Mouse (Mus musculus): ENCODE data around the gene Syce2. TPM values are rescaled to one million over a fixed set of nuclear protein-coding genes. Genes with fewer than 3 reads are reported as not detected.

Syce2 gene
- total RNA-seq, 2 experiments from 2014 or later, result 15.3 to 18.0 TPM

DNA sequence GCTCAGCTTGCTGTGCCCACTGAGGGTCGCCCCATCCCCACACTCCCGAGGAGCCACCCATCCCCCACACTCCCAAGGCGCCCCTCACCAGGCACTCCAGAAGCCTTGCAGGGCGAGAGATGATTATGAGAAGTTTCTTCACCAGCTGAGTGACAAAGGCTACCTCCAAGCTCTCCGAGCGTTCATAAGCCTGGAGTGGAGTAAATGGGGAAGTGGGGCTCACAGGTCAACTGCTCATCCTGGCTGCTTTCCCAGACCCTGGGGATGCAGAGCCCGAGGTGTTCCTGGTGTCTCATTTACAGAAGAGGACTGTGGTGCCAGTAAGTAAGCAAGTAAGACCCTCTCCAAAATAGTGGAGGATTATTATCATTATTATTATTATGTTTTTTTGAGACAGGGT, 53.6 kb downstream of the Syce2 start:
- no peak for DNase-seq (ENCODE audit: low spot score in 2 of 2)

DNA sequence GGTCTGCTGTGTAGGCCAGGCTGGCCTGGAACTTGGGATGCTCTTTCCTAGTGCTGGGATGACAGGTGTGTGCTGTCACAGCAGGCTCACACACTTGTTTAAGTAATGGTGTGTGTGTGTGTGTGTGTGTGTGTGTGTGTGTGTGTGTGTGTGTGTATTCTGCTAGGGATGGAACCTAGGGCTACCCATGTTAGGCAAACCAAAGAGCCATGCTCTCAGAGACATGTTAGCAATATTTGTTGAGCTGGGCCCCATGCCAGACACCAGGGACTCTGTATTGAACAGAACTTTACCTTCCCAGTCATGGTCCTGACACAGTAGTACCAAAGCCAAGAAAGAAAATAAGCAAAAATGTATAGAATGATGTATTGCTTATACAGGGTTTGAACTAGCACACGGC, 55.6 kb downstream of the Syce2 start:
- no peak for DNase-seq (ENCODE audit: low spot score in 2 of 2)

DNA sequence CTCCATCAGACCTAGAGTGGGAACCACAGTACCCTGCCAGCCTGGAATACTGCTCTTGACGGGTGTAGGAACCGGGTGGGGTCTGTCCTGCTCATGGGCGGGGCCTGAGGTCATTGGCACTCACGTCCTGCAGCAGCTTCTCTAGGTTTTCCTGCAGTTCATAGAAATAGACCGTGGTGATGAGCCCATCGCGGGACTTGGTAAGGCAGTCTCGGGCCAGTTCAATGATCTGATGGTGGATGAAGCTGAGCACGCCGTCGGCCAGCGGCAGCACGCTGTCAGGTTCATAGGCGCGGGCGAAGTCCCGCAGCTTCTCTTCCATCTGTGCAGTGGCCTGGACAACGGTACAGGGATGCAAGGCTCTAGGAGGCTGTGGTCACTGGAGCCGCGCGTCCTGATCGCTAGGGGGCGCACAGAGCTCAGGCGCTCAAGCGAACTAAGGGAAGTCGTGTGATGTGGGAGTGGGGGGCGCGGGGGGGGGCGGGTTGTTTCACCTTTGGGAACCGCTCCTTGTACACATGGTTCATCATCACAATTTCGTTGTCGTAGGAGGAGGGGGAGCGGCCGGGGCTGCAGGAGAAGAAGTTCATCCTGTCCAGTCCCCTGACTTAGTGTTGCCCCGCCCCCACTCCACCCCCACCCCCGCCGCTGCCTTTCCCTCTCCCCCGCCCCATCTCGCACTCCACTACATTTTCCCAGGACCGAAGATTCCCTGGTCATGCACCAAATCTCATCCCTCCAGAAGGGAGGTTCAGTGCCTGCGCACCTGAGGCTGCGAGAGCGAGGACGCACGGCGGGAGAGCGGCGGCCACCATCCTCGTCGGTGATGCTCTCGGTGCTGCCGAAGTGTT, 56.8 kb downstream of the Syce2 start:
- DNase-seq (ENCODE audit: low spot score in 2 of 2), result peak in 1 of 2 experiments; percentile 67

DNA sequence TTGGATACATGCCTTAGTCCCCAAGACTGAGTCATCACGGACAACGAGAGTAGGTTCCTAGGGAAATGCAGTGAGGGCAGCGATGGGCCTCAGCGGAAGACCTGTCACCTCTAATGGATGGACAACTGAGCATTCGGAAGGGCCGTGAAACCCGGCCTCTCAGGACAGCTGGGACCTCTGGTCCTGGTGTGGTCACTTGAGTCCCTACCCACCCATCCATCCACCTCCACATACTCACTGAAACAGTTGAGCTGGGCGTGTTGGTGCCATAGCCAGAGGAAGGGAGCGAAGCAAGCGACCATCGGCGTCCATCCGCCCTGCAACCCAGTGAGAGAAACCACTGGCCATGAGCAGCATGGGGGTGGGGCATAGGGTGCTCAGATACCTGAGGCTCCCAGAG, 58.7 kb downstream of the Syce2 start:
- no peak for DNase-seq (ENCODE audit: low spot score in 2 of 2)

DNA sequence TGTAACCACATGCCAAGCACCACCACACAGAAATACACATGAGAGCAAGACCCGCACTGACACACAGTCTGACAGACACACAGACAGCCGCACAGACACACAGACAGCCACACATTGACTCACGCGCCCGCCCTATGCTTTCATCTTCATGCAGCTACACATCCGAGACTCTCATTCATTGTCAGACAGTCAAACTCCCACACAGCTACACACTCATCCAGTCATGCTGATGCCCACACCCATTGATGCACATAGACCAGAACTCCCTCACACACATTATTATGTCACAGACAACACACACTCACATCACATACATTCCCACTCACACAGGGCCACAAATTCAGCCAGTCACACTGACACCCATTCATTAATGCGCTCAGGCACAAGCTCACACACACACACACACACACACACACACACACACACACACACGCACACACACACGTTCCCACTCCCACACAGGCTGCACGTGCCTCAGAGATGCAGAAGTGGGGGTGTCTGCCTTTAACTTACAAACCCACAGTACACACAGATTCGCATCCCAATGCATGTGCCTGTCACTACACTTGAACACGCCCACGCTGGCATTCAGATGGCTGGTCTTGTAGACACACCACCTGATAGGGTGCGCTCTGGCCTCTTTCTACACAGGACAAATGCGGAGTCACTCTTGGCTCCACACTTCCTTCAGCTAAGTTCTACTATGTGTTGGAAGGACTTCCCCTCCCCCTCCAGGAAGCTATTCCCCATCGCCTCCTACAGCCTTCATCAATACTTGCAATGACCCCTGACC, 62.1 kb downstream of the Syce2 start:
- no peak for DNase-seq (ENCODE audit: low spot score in 2 of 2)

DNA sequence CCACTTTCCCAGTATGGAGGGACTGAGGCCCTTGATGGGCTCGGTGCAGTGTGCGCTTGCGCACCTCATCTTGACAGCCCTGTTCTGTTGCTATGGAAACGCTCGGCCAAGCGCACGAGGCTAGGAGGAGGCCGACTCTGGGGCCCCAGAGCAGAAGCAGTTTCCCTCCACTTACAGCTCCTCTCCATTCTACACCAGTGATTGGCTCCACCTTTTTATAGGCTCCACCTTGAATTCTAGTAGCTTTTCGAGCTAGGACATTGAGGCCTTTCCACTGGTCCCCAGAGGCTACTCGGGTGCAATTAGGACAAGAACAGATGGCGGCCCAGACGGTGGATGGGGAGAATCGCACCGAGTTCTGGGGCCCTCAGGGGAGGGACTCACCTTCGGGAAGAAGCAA, 62.9 kb downstream of the Syce2 start:
- DNase-seq (ENCODE audit: low spot score in 2 of 2), result no peak

DNA sequence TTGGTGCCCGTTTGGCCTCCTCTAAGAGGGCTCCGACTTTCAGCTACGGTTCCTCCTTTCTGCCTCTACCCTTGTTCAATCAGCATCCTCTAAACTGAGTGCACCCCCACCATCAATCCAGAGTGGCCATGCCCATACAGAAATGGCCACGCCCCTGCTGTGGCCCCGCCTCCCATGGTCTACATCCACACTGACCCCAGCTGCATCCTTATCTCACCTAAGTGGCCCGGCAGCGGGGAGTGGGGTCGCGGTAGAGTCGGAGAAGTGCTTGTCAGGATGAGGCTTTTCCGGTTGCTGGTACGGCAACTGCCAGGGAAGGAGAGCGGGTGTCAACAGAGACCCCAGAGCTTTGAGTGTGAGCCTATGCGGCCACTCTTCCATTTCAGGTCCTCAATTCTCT, 63.6 kb downstream of the Syce2 start:
- no peak for DNase-seq (ENCODE audit: low spot score in 2 of 2)

DNA sequence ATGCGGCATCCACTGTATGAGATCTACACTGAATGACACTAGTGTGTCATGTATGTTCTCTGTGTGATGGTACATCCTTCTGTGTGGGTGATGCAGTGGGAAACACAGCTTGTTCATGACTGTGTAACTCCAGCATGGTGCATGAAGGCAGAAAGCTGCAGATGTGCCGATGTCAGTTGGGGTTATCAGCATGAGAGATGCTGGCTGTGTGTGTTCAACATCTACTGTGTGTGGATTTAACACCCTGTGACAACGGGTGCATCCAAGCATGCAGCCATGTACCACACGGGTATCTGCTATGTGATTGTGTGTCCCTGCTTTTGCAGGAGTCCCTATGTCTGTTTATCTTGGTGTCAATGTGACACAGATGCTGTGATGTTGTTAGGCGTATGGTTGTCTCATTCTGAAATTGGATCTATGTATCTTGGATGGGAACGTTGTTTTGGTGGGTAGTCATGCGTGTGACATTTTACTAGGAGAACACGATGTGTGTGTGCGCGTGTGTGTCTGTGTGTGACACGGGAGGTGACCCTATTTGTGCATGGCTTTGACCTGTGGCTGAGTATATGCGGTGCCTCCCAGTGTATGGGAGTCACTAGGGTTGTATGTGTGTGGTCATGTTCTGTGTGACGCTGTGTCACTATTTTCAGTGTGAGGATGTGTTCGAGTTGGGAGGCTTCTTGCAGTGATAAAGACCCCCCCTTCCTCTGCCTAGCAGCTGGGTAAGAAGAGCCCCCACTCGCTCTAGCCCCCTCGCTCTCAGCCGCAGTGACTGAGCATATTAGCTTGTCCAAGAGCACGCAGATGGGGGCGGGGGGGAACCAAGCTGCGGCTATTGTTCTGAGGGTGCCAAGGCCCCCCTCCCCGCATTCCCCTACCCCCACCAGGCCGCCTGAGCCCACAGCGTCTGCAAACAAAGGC, 64.4 kb downstream of the Syce2 start:
- no peak for DNase-seq (ENCODE audit: low spot score in 2 of 2)

DNA sequence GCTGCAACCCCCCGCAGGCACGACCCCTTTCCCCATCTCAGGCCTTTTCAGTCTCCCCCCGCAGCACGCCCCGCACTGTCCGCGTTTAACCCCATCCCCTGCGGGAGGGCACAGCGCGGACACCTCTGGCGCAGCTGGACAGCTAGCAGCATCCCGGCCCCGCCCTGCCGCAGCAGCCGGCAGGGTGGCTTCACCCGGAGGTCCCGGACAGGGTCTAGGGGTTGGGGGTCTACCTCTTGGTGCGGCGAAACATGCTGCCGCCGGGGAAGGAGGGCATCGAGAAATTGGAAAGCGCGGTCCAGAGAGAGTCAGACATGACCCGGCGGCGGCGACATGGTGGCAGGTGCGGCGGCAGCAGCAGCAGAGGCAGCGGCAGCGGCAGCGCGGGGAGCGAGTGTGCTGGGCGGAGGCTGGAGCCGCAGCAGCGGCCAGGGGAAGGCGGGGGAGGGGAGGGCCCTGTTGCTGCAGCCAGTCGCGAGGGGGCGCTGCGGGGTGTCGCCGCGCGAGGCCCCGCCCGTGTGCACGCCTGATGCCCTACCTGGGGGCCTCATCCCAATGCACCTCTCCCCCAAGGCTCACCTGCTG, 65.1 kb downstream of the Syce2 start, which contains the start of gene Mast1:
TSS of gene Mast1 (minus strand) at position 398 of the 585 bp plus-strand sequence.
- peak in 1 of 2 experiments; percentile 51 for DNase-seq (ENCODE audit: low spot score in 2 of 2)

Small RNA genes lying within 50 kb of the gene (microRNA-seq; reads per million reads assigned to microRNA genes)
- not detected for gene Gm24197
- 1.1 reads per million for gene Mir7069

Other genes starting within 250 kb of the Syce2 start
- gene Ier2, start 209.3 kb upstream of the Syce2 start, total RNA-seq (2021), result 10 to 100 TPM; 21.5 to 26.1 TPM
- gene Trmt1, start 185.8 kb upstream of the Syce2 start, total RNA-seq (2021), result 10 to 100 TPM; 50.5 to 53.8 TPM
- gene Nacc1, start 184.2 kb upstream of the Syce2 start, total RNA-seq (2021), result 10 to 100 TPM; 44.9 to 45.6 TPM
- 1 to 10 TPM; 6.0 to 7.1 TPM for gene Lyl1, start 170.7 kb upstream of the Syce2 start, total RNA-seq (2021)
- gene G430095P16Rik, start 149.1 kb upstream of the Syce2 start, total RNA-seq (2021), result 10 to 100 TPM in 1 of 2 experiments, 1 to 10 TPM in 1; 7.8 to 10.2 TPM
- 100 to 1,000 TPM; 517 to 591 TPM for gene Nfix, start 71.8 kb upstream of the Syce2 start, total RNA-seq (2021)
- gene Dand5, start 49.3 kb upstream of the Syce2 start, total RNA-seq (2021), result 1 to 10 TPM; 6.3 to 6.8 TPM
- gene Gadd45gip1, start 40.6 kb upstream of the Syce2 start, total RNA-seq (2021), result 10 to 100 TPM; 33.3 to 36.0 TPM
- 100 to 1,000 TPM; 121 to 123 TPM for gene Rad23a, start 31.4 kb upstream of the Syce2 start, total RNA-seq (2021)
- 100 to 1,000 TPM; 339 to 368 TPM for gene Calr, start 25.2 kb upstream of the Syce2 start, total RNA-seq (2021)
- gene Farsa, start 15.1 kb upstream of the Syce2 start, total RNA-seq (2021), result 10 to 100 TPM; 37.2 to 41.3 TPM
- 10 to 100 TPM; 22.1 to 28.2 TPM for gene Gcdh, start 21.8 kb downstream of the Syce2 start, total RNA-seq (2021)
- gene Klf1, start 29.8 kb downstream of the Syce2 start, total RNA-seq (2021), result under 1 TPM in 1 of 2 experiments, not detected in 1; 0.67 TPM
- 1 to 10 TPM; 6.9 to 7.0 TPM for gene Dnase2a, start 36.4 kb downstream of the Syce2 start, total RNA-seq (2021)
- under 1 TPM in 1 of 2 experiments, not detected in 1; 0.07 TPM for gene Mast1, start 65.2 kb downstream of the Syce2 start, total RNA-seq (2021)
- not detected for gene Rtbdn, start 74.9 kb downstream of the Syce2 start, total RNA-seq (2021)
- 1 to 10 TPM in 1 of 2 experiments, not detected in 1; 2.0 TPM for gene Gm49661, start 97.3 kb downstream of the Syce2 start, total RNA-seq (2021)
- gene Prdx2, start 97.5 kb downstream of the Syce2 start, total RNA-seq (2021), result 100 to 1,000 TPM; 317 to 327 TPM
- 10 to 100 TPM; 38.7 to 45.2 TPM for gene Rnaseh2a, start 97.7 kb downstream of the Syce2 start, total RNA-seq (2021)
- gene Junb, start 106.6 kb downstream of the Syce2 start, total RNA-seq (2021), result 10 to 100 TPM in 1 of 2 experiments, 1 to 10 TPM in 1; 10.0 to 10.1 TPM
- 1 to 10 TPM; 3.5 to 4.5 TPM for gene Hook2, start 118.5 kb downstream of the Syce2 start, total RNA-seq (2021)
- not detected for gene Best2, start 142.4 kb downstream of the Syce2 start, total RNA-seq (2021)
- 10 to 100 TPM; 51.7 to 56.5 TPM for gene Asna1, start 153.2 kb downstream of the Syce2 start, total RNA-seq (2021)
- 100 to 1,000 TPM; 126 to 127 TPM for gene Trir, start 154.7 kb downstream of the Syce2 start, total RNA-seq (2021)
- gene Tnpo2, start 164.8 kb downstream of the Syce2 start, total RNA-seq (2021), result 10 to 100 TPM; 42.8 to 46.7 TPM
- gene Fbxw9, start 187.9 kb downstream of the Syce2 start, total RNA-seq (2021), result 10 to 100 TPM; 10.6 to 12.9 TPM
- gene Gm5741, start 195.9 kb downstream of the Syce2 start, total RNA-seq (2021), result not detected
- gene Dhps, start 199.6 kb downstream of the Syce2 start, total RNA-seq (2021), result 10 to 100 TPM; 28.7 to 29.4 TPM
- 10 to 100 TPM; 46.0 to 49.7 TPM for gene Wdr83os, start 208.6 kb downstream of the Syce2 start, total RNA-seq (2021)
- gene Wdr83, start 209.2 kb downstream of the Syce2 start, total RNA-seq (2021), result 10 to 100 TPM; 17.5 to 18.4 TPM
- gene Man2b1, start 211.2 kb downstream of the Syce2 start, total RNA-seq (2021), result 10 to 100 TPM; 28.0 to 30.2 TPM

All from gastrocnemius, postnatal 4 days (tissue).